ENCODE assay signal across 15 mouse cellular contexts in genomic region chr9:70349274-70349673, GRCm38 (mm10).
DNase-seq lines count a peak whose midpoint lies in the region; ATAC-seq lines count a peak whose summit lies in the region.
"Had no signal": no experiment of that assay in that cellular context is flagged by ENCODE, and none has a peak within 500 bp of the region (broad histone marks: within the 10 kb centered on the region; RNA-seq: fewer than 3 reads in every experiment).

No protein-coding gene starts in this region.

- no peak overlapping the region for H3K4me2 ChIP-seq in liver, embryonic 11.5 days
- H3K4me2 ChIP-seq: limb, embryonic 13.5 days had no signal

- ATAC-seq in liver, embryonic 11.5 days (replicated peaks; ENCODE audit: low FRiP score): no peak

- DNase-seq in heart, adult 11 months: peak; percentile 92
- no peak for DNase-seq in heart, embryonic 10.5 days (ENCODE audit: low spot score)
- DNase-seq in R1 (ENCODE audit: low read depth, low spot score) (peak; percentile 8), liver (no peak)
- peak; percentile 70 to 71 for DNase-seq in adrenal gland, postnatal 36 days
- DNase-seq in heart, postnatal 4 days: peak; percentile 11
- DNase-seq in liver, embryonic 11.5 days (ENCODE audit: low spot score): no peak
- DNase-seq: cerebellum, adult 9-11 months; kidney, adult 18-20 months; kidney, postnatal 25 days; lung, postnatal 10 days; midbrain, embryonic 14.5 days; right cerebral cortex, adult 18-20 months; thymus, adult 18-20 months had no signal

- 0 out of 2 replicates have a peak, but pooled peaks cover 6% of the 10 kb centered on the region for H3K4me1 ChIP-seq in heart, embryonic 10.5 days
- H3K4me1 ChIP-seq in liver, embryonic 11.5 days (replicated peaks; ENCODE audit: control insufficient read depth, insufficient read depth, low read length): no peaks in the 10 kb centered on the region
- H3K4me1 ChIP-seq: limb, embryonic 13.5 days had no signal

- H3K27ac ChIP-seq in heart, embryonic 10.5 days: no peak overlapping the region
- H3K27ac ChIP-seq in liver, embryonic 11.5 days (ENCODE audit: low read depth, low read length): no peak overlapping the region
- H3K27ac ChIP-seq: limb, embryonic 13.5 days had no signal

- H3K9ac ChIP-seq in liver, embryonic 11.5 days (ENCODE audit: low read depth, low read length): no peak overlapping the region
- H3K9ac ChIP-seq: limb, embryonic 13.5 days had no signal

- no peaks in the 10 kb centered on the region for H3K27me3 ChIP-seq in heart, embryonic 10.5 days (ENCODE audit: insufficient read depth, poor library complexity, severe bottlenecking)
- H3K27me3 ChIP-seq in liver, embryonic 11.5 days (replicated peaks; ENCODE audit: control insufficient read depth, insufficient read depth, low read length): no peaks in the 10 kb centered on the region
- H3K27me3 ChIP-seq: limb, embryonic 13.5 days had no signal

- H3K36me3 ChIP-seq in heart, embryonic 10.5 days: peaks cover 45% of the 10 kb centered on the region
- H3K36me3 ChIP-seq in liver, embryonic 11.5 days (ENCODE audit: control insufficient read depth, insufficient read depth, low read length): no peaks in the 10 kb centered on the region

- H3K4me3 ChIP-seq in heart, embryonic 10.5 days: no peak overlapping the region
- no peak overlapping the region for H3K4me3 ChIP-seq in liver, embryonic 11.5 days (ENCODE audit: low read depth, low read length)
- H3K4me3 ChIP-seq: limb, embryonic 13.5 days had no signal

- 79% methylated on average over 2 of the region's 2 CpGs for WGBS in heart, embryonic 10.5 days
- WGBS in liver, embryonic 11.5 days: 71% methylated on average over 2 of the region's 2 CpGs

- no peaks in the 10 kb centered on the region for H3K9me3 ChIP-seq in heart, embryonic 10.5 days
- no peaks in the 10 kb centered on the region for H3K9me3 ChIP-seq in liver, embryonic 11.5 days (ENCODE audit: control insufficient read depth, low read length)
- H3K9me3 ChIP-seq: limb, embryonic 13.5 days had no signal

Comparison
In these comparisons a context has a peak if more than half of its experiments do, and no peak if none do; other contexts are left out.
1. DNase-seq: peak in heart, adult 11 months (single experiment), R1 (single experiment), adrenal gland, postnatal 36 days (2 of 2) and heart, postnatal 4 days (single experiment); none in heart, embryonic 10.5 days (single experiment), liver (single experiment) and liver, embryonic 11.5 days (single experiment).